Mouse (Mus musculus): ENCODE data around the gene Ifi35.

- TF ChIP-seq CTCF (IDR thresholded peaks at IDR 0.05; ENCODE audit: low read depth) = no peak
- no peak for TF ChIP-seq EP300 (IDR thresholded peaks at IDR 0.05; ENCODE audit: low read depth)
Measured at GRCm38 (mm10) chr11:101460321-101460720, 12.1 kb downstream of the Ifi35 start.

All from liver, embryonic 14.5 days (tissue).